Mouse (Mus musculus): Measurements from ENCODE around the gene Scube1. TPM values are rescaled to one million over a fixed set of nuclear protein-coding genes. Genes with fewer than 3 reads are reported as not detected.
A peak's percentile ranks its signal among the peaks of the same experiment; 100 is the strongest.

Gene Scube1
- 10.3 and 10.9 TPM in 2 replicates for polyA plus RNA-seq (2015; fragmentation: Nextera tagmentation; extraction: Ambion mirVana)

GRCm38 (mm10) chr15:83724886-83725269, at the start of gene Scube1:
Scube1 (minus strand) TSS chr15:83725021.
- Histone ChIP-seq H3K4me3 (replicated peaks) (peak within 1 kb of the TSS; percentile 67), H3K4me1 (peaks cover 11% of the 10 kb centered on the region; the same call in 1 of the 2 replicates), H3K27me3 (replicated peaks) (peaks cover 53% of the 10 kb centered on the region), H3K27ac (no peak within 1 kb of the TSS), H3K9me3 (no peaks in the 10 kb centered on the region), H3K36me3 (no peaks in the 10 kb centered on the region), H3K9ac (peak within 1 kb of the TSS; percentile 46; the same call in 1 of the 2 replicates), H3K4me2 (peak within 1 kb of the TSS; percentile 98)
- under 1% methylated on average over 41 of the region's 51 CpGs for WGBS
- ATAC-seq (ENCODE audit: insufficient read depth, low FRiP score, low read depth): peak; percentile 94

GRCm38 (mm10) chr15:83772953-83773352, 48.1 kb upstream of the Scube1 start:
- H3K4me1 ChIP-seq: no peaks in the 10 kb centered on the region
- H3K27ac ChIP-seq: no peak overlapping the region
- no peaks in the 10 kb centered on the region for H3K9me3 ChIP-seq
- H3K4me3 ChIP-seq (replicated peaks): no peak overlapping the region
- H3K9ac ChIP-seq: no peak overlapping the region
- H3K4me2 ChIP-seq: no peak overlapping the region
- H3K36me3 ChIP-seq: no peaks in the 10 kb centered on the region
- ATAC-seq (ENCODE audit: insufficient read depth, low FRiP score, low read depth): no peak
- WGBS: 81% methylated on average over 4 of the region's 4 CpGs
- H3K27me3 ChIP-seq (replicated peaks): peaks cover 9% of the 10 kb centered on the region

GRCm38 (mm10) chr15:83772460-83772859, 47.6 kb upstream of the Scube1 start:
- no peak overlapping the region for H3K27ac ChIP-seq
- H3K4me1 ChIP-seq: no peaks in the 10 kb centered on the region
- WGBS: 66% methylated on average over 5 of the region's 5 CpGs
- H3K9me3 ChIP-seq: no peaks in the 10 kb centered on the region
- peaks cover 4% of the 10 kb centered on the region; the same call in 1 of the 2 replicates for H3K27me3 ChIP-seq (replicated peaks)
- H3K4me2 ChIP-seq: no peak overlapping the region
- no peak overlapping the region for H3K4me3 ChIP-seq (replicated peaks)
- no peak for ATAC-seq (ENCODE audit: insufficient read depth, low FRiP score, low read depth)
- H3K9ac ChIP-seq: no peak overlapping the region
- H3K36me3 ChIP-seq: no peaks in the 10 kb centered on the region

- H3K4me3 ChIP-seq (replicated peaks): no peak overlapping the region
- H3K4me1 ChIP-seq: no peaks in the 10 kb centered on the region
- no peak overlapping the region for H3K27ac ChIP-seq
- H3K27me3 ChIP-seq (replicated peaks): no peaks in the 10 kb centered on the region; the same call in 1 of the 2 replicates
- no peak overlapping the region for H3K9ac ChIP-seq
- no peak for ATAC-seq (ENCODE audit: insufficient read depth, low FRiP score, low read depth)
- 74% methylated on average over 8 of the region's 8 CpGs for WGBS
- H3K36me3 ChIP-seq: no peaks in the 10 kb centered on the region
- no peaks in the 10 kb centered on the region for H3K9me3 ChIP-seq
- no peak overlapping the region for H3K4me2 ChIP-seq
Measured at GRCm38 (mm10) chr15:83771346-83772053, 46.7 kb upstream of the Scube1 start.

GRCm38 (mm10) chr15:83765388-83766029, 40.7 kb upstream of the Scube1 start:
- H3K4me1 ChIP-seq: no peaks in the 10 kb centered on the region
- no peak overlapping the region for H3K4me2 ChIP-seq
- H3K27ac ChIP-seq: no peak overlapping the region
- no peaks in the 10 kb centered on the region for H3K9me3 ChIP-seq
- no peaks in the 10 kb centered on the region for H3K36me3 ChIP-seq
- 31% methylated on average over 6 of the region's 6 CpGs for WGBS
- H3K9ac ChIP-seq: no peak overlapping the region
- 0 out of 2 replicates have a peak, but pooled peaks have one; percentile 14 for ATAC-seq (ENCODE audit: insufficient read depth, low FRiP score, low read depth)
- no peak overlapping the region for H3K4me3 ChIP-seq (replicated peaks)
- no peaks in the 10 kb centered on the region for H3K27me3 ChIP-seq (replicated peaks)

GRCm38 (mm10) chr15:83761512-83761911, 36.7 kb upstream of the Scube1 start:
- Histone ChIP-seq H3K9ac (no peak overlapping the region), H3K4me1 (no peaks in the 10 kb centered on the region)

GRCm38 (mm10) chr15:83760683-83761082, 35.9 kb upstream of the Scube1 start:
- H3K4me3 ChIP-seq (replicated peaks): no peak overlapping the region
- H3K27me3 ChIP-seq (replicated peaks): no peaks in the 10 kb centered on the region
- H3K9me3 ChIP-seq: no peaks in the 10 kb centered on the region
- no peaks in the 10 kb centered on the region for H3K36me3 ChIP-seq
- H3K4me1 ChIP-seq: no peaks in the 10 kb centered on the region
- H3K9ac ChIP-seq: no peak overlapping the region
- H3K4me2 ChIP-seq: no peak overlapping the region
- ATAC-seq (ENCODE audit: insufficient read depth, low FRiP score, low read depth): no peak
- no peak overlapping the region for H3K27ac ChIP-seq
- 7% methylated on average over 10 of the region's 10 CpGs for WGBS

More at GRCm38 (mm10) chr15:83761512-83761911, 36.7 kb upstream of the Scube1 start:
- H3K36me3 ChIP-seq: no peaks in the 10 kb centered on the region
- no peaks in the 10 kb centered on the region for H3K27me3 ChIP-seq (replicated peaks)
- WGBS: 86% methylated on average over 13 of the region's 13 CpGs
- ATAC-seq (ENCODE audit: insufficient read depth, low FRiP score, low read depth): no peak
- H3K4me2 ChIP-seq: no peak overlapping the region
- no peak overlapping the region for H3K27ac ChIP-seq
- no peaks in the 10 kb centered on the region for H3K9me3 ChIP-seq
- no peak overlapping the region for H3K4me3 ChIP-seq (replicated peaks)

GRCm38 (mm10) chr15:83758958-83759357, 34.1 kb upstream of the Scube1 start:
- WGBS: 8% methylated on average over 4 of the region's 4 CpGs
- H3K4me3 ChIP-seq (replicated peaks): no peak overlapping the region
- H3K27me3 ChIP-seq (replicated peaks): no peaks in the 10 kb centered on the region
- no peak overlapping the region for H3K9ac ChIP-seq
- no peak overlapping the region for H3K4me2 ChIP-seq
- H3K36me3 ChIP-seq: no peaks in the 10 kb centered on the region
- H3K4me1 ChIP-seq: no peaks in the 10 kb centered on the region
- H3K27ac ChIP-seq: no peak overlapping the region
- no peaks in the 10 kb centered on the region for H3K9me3 ChIP-seq
- no peak for ATAC-seq (ENCODE audit: insufficient read depth, low FRiP score, low read depth)

GRCm38 (mm10) chr15:83756742-83757141, 31.9 kb upstream of the Scube1 start:
- H3K27ac ChIP-seq: no peak overlapping the region
- no peak overlapping the region for H3K4me2 ChIP-seq
- no peak overlapping the region for H3K9ac ChIP-seq
- H3K27me3 ChIP-seq (replicated peaks): no peaks in the 10 kb centered on the region
- H3K4me1 ChIP-seq: no peaks in the 10 kb centered on the region
- ATAC-seq (ENCODE audit: insufficient read depth, low FRiP score, low read depth): no peak
- H3K9me3 ChIP-seq: no peaks in the 10 kb centered on the region
- 25% methylated on average over 9 of the region's 9 CpGs for WGBS
- no peaks in the 10 kb centered on the region for H3K36me3 ChIP-seq
- H3K4me3 ChIP-seq (replicated peaks): no peak overlapping the region

- Histone ChIP-seq H3K27ac (no peak overlapping the region), H3K9me3 (no peaks in the 10 kb centered on the region), H3K4me2 (no peak overlapping the region), H3K27me3 (replicated peaks) (no peaks in the 10 kb centered on the region), H3K9ac (no peak overlapping the region), H3K4me3 (replicated peaks) (no peak overlapping the region), H3K36me3 (no peaks in the 10 kb centered on the region), H3K4me1 (0 out of 2 replicates have a peak, but pooled peaks cover 4% of the 10 kb centered on the region)
- ATAC-seq (ENCODE audit: insufficient read depth, low FRiP score, low read depth): no peak
- WGBS: 63% methylated on average over 9 of the region's 9 CpGs
Measured at GRCm38 (mm10) chr15:83749436-83749835, 24.6 kb upstream of the Scube1 start.

- H3K36me3 ChIP-seq: no peaks in the 10 kb centered on the region
- no peak overlapping the region for H3K4me2 ChIP-seq
- no peaks in the 10 kb centered on the region for H3K9me3 ChIP-seq
- H3K4me1 ChIP-seq: 0 out of 2 replicates have a peak, but pooled peaks cover 4% of the 10 kb centered on the region
- 81% methylated on average over 6 of the region's 6 CpGs for WGBS
- H3K27me3 ChIP-seq (replicated peaks): no peaks in the 10 kb centered on the region
- no peak overlapping the region for H3K4me3 ChIP-seq (replicated peaks)
- H3K9ac ChIP-seq: no peak overlapping the region
- ATAC-seq (ENCODE audit: insufficient read depth, low FRiP score, low read depth): no peak
- no peak overlapping the region for H3K27ac ChIP-seq
Measured at GRCm38 (mm10) chr15:83748986-83749385, 24.2 kb upstream of the Scube1 start.

GRCm38 (mm10) chr15:83746311-83746710, 21.5 kb upstream of the Scube1 start:
- H3K36me3 ChIP-seq: no peaks in the 10 kb centered on the region
- no peak for ATAC-seq (ENCODE audit: insufficient read depth, low FRiP score, low read depth)
- no peaks in the 10 kb centered on the region for H3K9me3 ChIP-seq
- 0 out of 2 replicates have a peak, but pooled peaks cover 8% of the 10 kb centered on the region for H3K4me1 ChIP-seq
- WGBS: 44% methylated on average over 16 of the region's 16 CpGs
- H3K27me3 ChIP-seq (replicated peaks): no peaks in the 10 kb centered on the region
- no peak overlapping the region for H3K4me2 ChIP-seq
- H3K4me3 ChIP-seq (replicated peaks): no peak overlapping the region
- H3K27ac ChIP-seq: no peak overlapping the region
- no peak overlapping the region for H3K9ac ChIP-seq
